Mouse (Mus musculus) layer of hippocampus, postnatal 10 days (tissue): ENCODE data around the gene Ubqln1. TPM values are rescaled to one million over a fixed set of nuclear protein-coding genes. Genes with fewer than 3 reads are reported as not detected.
"Not testable (repeated sequence)": the region's sequence is repeated elsewhere in the genome, so short reads cannot be mapped to it uniquely, and the experiment has no call there.

Source experiments
- DNase-seq, 2 experiments: peaks; one replicate each; pipeline ENCODE4 v3.0.0; 2021; ENCODE audit warnings: low spot score in 2 of 2
- total RNA-seq, 2 experiments: library from RNA; stranded (reverse); gene quantifications; 2 replicates each; pipeline ENCODE4 v1.2.3; 2021

Ubqln1 gene
- total RNA-seq, 2 experiments from 2014 or later = 129 to 135 TPM

DNA sequence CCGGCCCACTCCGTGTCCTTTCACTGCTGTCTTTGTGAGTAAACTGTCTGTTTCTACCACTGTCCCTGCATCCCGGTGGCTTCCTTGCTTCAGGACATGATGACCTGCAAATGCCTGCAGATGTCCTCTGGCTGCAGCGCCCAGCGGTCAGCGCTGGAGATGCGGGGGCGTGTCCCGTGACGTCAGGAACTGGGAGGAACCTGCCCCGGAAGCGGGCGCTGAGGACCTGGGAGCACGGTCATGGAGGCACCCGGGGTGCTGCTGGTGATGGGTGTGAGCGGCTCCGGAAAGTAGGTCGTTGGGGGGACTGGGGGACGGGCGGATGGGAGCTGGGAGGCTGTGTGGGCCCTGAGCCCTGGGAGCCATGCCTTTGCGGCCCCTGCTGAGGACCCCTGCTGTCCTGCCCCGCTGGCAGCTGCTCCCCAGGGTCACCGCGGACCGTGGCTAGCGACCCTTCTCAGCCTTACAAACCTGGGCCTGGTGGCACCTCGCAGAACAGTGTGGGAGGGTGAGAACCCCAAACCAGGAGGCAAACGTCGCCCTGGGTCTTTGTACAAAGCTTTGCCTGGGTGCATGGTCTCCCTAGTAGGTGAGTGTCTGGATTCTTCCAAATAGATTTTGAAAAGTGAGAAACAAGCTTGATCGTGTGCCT lies 57.9 kb downstream of the Ubqln1 start, which contains the start of gene Idnk:
Gene Idnk, plus strand, starts transcription at position 203 of the 652 bp plus-strand sequence.
- DNase-seq = peak; percentile 82 to 84

DNA sequence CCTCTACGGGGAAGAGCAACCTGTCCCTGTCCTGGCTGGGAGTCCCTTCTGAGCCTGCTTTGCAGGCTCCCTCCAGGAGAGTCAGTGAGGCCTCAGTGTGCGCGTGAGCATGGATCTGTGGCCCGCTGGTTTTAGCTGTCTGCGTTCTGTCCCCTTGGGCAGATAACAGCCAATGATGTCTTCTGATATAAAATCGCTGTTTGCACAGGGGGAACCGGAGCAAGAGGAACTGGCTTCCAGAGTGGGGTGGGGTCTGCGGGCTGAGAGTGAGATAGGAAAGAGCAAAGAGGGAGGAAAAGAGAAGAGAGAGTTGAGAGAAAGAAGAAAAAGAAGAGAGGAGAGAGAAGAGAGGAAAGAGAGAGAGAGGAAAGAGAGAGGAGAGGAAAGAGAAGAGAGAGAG lies 58.4 kb downstream of the Ubqln1 start:
- DNase-seq = no peak

DNA sequence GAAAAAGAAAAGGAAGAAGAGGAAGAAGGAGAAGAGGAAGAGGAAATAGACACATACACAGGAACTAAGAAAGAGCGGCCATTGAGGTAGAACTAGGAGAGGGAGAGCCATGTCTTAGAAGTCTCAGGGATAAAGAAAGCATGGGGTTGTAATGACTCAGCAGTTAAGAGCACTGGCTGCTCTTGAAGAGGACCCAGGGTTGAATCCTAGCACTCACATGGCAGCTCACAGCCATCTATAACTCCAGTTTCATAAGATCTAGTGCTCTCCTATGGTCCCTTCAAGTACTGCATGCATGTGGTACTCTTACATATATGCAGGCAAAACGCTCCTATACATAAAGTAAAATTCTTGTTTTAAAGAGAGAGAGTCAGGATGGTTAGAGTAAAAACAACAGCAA lies 59.4 kb downstream of the Ubqln1 start:
- no peak for DNase-seq

DNA sequence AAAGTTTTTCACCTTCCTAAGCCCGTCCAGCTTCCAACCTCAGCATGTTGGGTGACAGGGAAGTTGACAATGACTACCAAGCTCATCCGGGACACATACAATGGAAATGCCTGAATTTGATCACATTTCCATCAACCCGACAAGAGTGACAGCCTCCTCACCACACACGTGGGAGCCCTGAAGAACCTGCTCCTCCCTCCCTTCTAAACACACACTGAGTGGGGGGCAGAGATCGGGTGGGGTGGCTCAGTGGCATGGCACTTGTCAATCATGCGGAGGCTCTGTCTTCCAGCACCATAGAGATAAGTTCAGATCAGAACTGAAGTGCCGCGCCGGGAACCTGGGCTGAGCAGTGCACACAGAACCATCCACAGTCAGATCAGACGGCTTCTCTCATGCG lies 65.0 kb downstream of the Ubqln1 start:
- no peak for DNase-seq

DNA sequence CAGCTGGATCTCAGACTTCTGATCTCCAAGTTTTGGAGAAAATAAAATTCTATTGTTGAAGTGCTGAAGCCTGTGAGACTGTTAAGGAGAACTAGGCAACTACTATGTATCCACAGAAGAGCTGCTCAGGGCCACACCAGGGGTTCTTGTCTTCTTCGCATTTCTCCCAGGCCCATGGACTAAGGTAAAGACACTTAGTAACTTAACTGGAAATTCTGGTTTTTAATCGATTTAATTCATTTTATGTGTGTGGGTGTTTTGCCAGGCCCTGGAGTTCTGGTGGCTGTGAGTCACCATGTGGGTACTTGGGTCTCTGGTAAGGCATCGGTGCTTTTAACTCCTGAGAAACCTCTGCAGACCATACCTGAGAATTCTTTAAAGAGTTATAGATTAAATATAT lies 65.8 kb downstream of the Ubqln1 start:
- DNase-seq = no peak

DNA sequence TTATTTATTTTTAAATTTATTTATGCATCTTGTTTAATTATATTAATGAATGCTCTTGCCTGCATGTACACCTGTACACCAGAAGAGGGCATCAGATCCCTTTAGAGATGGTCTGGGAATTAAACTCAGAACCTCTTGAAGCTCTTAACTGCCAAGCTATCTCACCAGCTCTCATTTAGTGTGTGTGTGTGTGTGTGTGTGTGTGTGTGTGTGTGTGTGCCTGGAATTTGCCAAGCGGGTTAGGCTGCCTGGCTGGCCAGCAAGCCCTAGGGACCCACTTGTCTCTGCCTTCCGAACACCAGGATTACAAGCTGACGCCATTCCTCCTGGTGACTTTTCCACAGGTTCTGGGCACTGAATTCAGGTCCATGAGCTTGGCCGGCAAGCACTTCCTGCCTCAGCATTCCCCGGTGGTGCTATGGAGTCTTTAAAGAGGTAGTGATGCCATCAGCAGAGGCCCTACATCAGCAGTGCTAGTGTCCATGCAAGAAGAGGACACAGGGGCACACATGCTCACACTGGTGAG lies 66.4 kb downstream of the Ubqln1 start:
- DNase-seq = no peak

DNA sequence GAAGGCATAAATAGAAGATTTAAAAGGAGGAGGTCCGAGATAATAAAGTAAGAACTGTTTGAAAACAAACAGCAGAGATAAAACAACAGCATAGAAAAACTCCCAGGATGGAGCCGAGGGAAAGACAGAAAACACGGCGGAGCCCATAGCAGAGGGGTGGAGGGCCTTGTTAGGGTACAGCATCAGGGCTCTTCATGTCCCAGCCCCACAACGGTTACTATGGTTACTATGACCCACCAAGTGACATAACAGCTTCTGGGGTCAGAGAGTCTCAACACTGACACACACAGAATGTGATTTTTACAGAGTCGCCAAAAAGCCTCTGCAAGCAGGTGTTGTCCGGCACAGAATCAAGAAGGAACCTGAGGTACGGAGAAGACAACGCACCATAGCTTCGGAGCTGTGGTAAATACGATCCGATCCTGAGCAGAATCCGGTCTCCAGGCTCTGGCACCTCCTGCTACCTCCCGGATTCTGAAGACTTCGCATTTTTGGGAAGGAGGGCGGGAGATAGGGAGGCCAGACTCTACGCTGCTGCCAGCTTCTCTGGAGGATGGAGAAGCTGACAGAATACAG lies 67.1 kb downstream of the Ubqln1 start:
- peak; percentile 20 to 34 for DNase-seq

DNA sequence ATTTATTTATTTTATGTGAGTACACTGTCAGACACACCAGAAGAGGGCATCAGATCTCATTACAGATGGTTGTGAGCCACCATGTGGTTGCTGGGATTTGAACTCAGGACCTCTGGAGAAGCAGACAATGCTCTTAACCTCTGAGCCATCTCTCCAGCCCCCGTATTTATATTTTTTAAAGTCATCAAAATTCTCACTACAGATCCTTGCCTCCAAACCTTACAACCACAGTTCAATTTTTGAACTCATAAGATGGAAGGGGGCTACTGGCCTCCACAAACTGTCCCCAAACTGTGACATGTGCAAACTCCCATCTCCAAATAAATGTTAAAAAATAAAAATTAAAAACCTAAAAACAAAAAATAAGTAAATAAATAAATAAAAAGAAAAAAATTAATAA lies 67.7 kb downstream of the Ubqln1 start:
- no peak for DNase-seq

DNA sequence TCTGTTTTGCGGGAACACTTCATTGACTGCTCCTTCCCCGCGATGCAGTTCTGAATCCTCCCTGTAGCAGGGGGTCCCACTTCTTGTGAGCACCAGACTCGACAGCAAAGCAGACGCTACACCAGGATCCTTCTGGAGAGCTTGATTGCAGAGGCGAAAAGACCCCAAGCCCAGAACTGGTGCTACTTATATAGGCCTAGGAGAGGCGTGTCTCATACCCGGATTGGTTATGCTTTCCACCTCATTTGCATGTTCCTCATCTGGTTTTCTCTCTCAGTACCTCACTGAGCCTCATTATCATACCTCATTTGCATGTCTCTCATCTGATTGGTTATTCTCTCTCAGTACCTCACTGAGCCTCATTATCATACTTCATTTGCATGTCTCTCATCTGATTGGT lies 68.8 kb downstream of the Ubqln1 start:
- DNase-seq = not testable (repeated sequence)

DNA sequence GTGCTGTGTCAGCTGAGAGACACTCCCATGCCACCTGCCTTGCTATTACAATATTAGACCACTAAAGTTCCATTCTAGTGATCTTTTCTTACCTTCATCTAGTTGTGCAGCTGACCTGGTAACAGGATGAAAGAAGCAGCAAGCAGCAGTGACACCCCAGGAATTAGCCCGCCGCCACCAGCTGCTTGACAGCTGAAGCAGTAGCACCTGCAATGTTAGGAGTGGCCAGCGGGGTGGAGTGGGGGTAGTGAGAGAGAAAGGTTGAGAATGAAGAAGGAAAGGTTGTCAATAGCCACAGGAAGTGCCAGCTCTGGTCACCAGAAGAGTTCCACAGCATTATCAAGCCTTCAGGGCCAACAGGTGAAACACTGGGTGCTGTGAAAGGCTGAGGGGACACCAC lies 83.8 kb downstream of the Ubqln1 start:
- DNase-seq = no peak

DNA sequence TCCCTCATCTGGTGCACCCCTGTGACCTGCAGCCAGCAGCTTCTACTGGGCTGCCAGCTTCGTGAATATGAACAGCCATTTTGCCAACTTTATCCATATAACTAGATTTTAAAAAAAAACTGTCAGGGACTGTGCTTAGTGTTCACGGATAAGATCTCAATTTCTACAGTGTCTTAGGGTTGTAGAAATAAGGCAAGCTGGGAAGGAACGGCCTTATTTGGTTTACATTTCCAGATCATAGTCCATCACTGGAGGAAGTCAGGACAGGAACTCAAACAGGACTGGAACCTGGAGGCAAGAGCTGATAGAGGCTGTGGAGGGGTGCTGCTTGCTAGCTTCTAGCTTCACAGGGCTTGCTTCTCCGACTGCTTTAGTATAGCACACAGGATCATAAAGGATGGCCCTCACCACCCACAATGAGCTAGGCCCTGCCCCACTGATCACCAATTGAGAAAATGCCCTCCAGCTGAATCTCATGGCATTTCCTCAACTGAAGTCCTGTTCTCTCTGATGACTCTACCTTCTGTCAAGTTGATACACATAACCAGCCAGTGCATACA lies 85.7 kb downstream of the Ubqln1 start:
- no peak for DNase-seq

DNA sequence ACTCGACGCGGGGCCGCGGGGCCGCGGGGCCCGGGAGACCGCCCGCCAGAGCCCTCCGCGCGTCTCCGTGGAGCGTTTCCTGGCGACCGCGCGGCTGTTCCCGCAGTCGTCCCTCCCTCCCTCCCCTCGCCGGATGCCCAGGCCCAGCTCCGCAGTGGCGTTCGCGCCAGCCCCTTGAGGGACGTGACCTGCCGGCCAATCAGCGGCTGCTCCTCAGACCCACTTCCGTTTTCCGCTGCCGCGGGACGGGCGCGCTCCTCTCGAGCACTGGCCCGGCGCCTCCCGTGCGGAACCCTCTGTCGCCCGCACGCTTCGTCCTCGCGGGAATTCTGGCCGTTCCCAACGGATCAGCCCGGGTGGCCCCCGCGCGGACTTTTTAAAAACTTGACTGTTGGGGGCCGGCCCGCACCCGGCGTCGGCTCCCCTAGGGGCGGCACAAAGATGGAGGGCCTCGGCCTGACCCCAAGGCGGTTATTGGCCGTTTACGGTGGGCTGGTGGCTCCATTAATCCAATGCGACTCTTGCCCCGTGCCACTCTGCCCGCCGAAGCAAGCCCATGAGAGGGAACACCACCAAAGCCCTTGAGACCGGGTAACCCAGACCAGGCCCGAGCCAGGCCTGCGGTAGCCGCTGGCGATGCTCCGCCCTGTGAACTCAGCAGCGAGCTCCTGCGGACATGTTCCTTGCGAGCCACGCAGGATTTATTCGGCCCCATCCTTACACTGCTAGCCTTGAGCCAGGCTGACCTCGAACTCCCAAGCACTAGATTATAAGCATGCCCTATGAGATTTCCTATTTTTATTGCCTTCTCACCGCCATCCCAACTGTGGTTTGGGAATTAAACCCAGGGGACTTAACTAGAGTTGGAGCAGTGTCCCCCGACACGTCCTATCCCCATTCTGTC lies 86.4 kb downstream of the Ubqln1 start:
- peak; percentile 93 to 96 for DNase-seq

DNA sequence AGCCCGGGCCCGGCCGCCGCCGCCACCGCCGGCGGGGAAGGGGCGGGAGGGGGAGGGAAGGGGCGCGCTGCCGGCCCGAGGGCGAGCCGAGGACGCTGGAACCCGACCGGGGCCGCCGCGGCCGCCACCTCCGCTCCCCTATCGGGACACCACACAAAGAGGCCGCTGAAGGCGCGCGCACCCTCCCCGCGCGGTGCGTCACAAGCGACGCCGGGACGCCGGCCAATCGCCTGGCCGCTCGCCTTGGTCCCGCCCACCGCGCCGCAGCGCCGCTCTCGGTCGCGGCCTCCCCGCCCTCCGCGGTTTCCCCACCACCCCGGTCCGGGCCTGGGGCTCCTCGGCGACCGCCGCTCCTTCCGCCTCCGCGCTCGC lies 87.1 kb downstream of the Ubqln1 start, which contains the start of gene Hnrnpa0:
Gene Hnrnpa0, minus strand, starts transcription at position 161 of the 372 bp plus-strand sequence.
- peak; percentile 96 to 98 for DNase-seq

DNA sequence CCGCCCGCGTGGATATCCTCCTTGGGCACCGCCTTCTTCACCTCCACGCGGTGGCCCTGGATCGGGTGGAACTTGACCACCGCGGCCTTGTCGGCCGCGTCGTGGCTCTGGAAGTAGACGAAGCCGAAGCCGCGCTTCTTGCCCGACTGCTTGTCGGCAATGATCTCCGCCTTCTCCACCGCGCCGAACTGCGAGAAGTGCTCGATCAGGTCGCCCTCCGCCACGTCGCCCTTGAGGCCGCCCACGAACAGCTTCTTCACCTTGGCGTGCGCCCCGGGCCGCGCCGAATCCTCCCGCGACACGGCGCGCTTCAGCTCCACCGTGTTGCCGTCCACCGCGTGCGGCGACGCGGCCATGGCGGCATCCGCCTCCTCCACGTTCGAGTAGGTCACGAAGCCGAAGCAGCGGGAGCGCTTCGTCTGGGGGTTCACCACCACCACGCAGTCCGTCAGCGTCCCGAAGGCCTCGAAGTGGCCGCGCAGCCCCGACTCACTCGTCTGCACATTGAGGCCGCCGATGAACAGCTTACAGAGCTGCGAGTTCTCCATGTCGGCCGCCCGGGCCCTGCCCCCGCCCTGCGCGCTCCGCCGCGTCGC lies 87.6 kb downstream of the Ubqln1 start:
- DNase-seq = peak in 1 of 2 experiments; percentile 69

DNA sequence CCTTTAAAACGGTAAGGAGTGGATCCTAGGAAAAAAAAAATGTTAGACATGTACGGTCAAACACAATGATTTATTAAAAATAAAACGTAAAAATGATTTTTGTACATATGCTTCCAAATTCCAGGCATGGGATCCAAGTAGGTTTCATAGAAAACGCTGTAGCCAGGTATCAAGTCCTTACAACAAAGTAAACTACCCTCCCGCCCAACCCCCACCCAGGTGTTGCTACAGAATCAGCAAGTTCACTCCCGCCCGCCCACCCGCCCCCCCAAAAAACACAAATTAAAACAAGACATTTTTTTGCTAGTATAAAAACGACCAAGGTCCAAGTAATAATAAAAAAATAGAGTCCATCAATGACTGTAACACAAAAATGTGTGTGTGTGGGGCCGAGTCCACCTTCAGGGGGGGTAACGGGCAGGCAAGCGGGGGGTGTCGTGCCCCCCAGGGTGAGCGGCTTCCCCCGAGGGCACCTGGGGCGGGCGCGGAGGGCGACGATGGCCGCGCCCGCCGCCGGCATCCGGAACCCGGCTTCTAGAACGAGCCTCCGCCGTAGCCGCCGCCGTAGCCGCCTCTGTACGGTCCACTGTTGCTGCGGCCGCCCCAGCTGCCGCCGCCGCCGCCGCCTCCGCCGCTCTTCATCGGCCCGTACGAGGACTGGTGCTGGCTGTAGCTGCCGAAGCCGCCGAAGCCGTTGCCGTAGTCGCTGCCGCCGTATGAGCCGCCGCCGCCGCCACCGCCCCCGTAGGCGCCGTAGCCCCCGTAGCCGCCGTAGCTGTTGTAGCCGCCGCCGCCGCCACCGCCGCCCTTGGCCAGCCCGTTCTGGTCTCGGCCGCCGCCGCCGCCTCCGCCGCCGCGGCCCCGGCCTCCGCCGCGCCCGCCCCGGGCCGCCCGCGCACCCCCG lies 88.3 kb downstream of the Ubqln1 start:
- DNase-seq = no peak

Other genes with a start within 250 kb of the Ubqln1 start
- 10 to 100 TPM; 25.0 to 27.8 TPM for gene Klhl3, start 102.1 kb downstream of the Ubqln1 start, total RNA-seq
- 100 to 1,000 TPM; 170 to 173 TPM for gene Hnrnpa0, start 87.1 kb downstream of the Ubqln1 start, total RNA-seq
- 10 to 100 TPM; 29.2 to 33.3 TPM for gene Idnk, start 58.0 kb downstream of the Ubqln1 start, total RNA-seq
- 10 to 100 TPM; 24.3 to 24.6 TPM for gene Gkap1, start 60.0 kb upstream of the Ubqln1 start, total RNA-seq
- gene Kif27, start 143.5 kb upstream of the Ubqln1 start, total RNA-seq = 1 to 10 TPM; 4.0 to 4.6 TPM
- 1 to 10 TPM; 6.1 TPM for gene 2210016F16Rik, start 169.6 kb upstream of the Ubqln1 start, total RNA-seq
- gene Rmi1, start 186.6 kb upstream of the Ubqln1 start, total RNA-seq = 10 to 100 TPM; 14.5 to 15.2 TPM
- gene Hnrnpk, start 187.7 kb upstream of the Ubqln1 start, total RNA-seq = 100 to 1,000 TPM; 758 to 769 TPM